Mouse (Mus musculus): ENCODE measurements around the gene Ctdspl. TPM values are rescaled to one million over a fixed set of nuclear protein-coding genes. Genes with fewer than 3 reads are reported as not detected.

Gene Ctdspl
- total RNA-seq, 2 experiments from 2014 or later = 8.1 to 19.4 TPM

- ATAC-seq (replicated peaks; ENCODE audit: poor library complexity) = no peak
These were observed 164.2 kb downstream of the Ctdspl start for GRCm38 (mm10) chr9:119090462-119090861.

- ATAC-seq (replicated peaks; ENCODE audit: poor library complexity) = no peak
These were observed 165.5 kb downstream of the Ctdspl start for GRCm38 (mm10) chr9:119091581-119092310.

GRCm38 (mm10) chr9:119092473-119093418, 166.5 kb downstream of the Ctdspl start:
- no peak for ATAC-seq (replicated peaks; ENCODE audit: poor library complexity)

Other genes with a start within 250 kb of the Ctdspl start
- gene Vill, start 126.3 kb downstream of the Ctdspl start, total RNA-seq (2015) = 9.2 and 10.8 TPM in 2 replicates
- gene Vill, start 126.3 kb downstream of the Ctdspl start, total RNA-seq (2017) = 34.4 and 37.7 TPM in 2 replicates
- not detected in 2 replicates for gene Plcd1, start 167.0 kb downstream of the Ctdspl start, total RNA-seq (2015)
- 0.14 and 0.29 TPM in 2 replicates for gene Plcd1, start 167.0 kb downstream of the Ctdspl start, total RNA-seq (2017)
- gene Dlec1, start 176.0 kb downstream of the Ctdspl start, total RNA-seq (2015) = 0.37 and 3.9 TPM in 2 replicates
- gene Dlec1, start 176.0 kb downstream of the Ctdspl start, total RNA-seq (2017) = 1.9 TPM in 1 of 2 replicates, not detected in the other
- 0.30 and 0.76 TPM in 2 replicates for gene Acaa1b, start 230.6 kb downstream of the Ctdspl start, total RNA-seq (2015)
- gene Acaa1b, start 230.6 kb downstream of the Ctdspl start, total RNA-seq (2017) = not detected in 2 replicates
- not detected in 2 replicates for gene Gm47289, start 232.7 kb downstream of the Ctdspl start, total RNA-seq (2015)
- not detected in 2 replicates for gene Gm47289, start 232.7 kb downstream of the Ctdspl start, total RNA-seq (2017)